Mouse (Mus musculus) urinary bladder, postnatal 0 days (tissue): ENCODE results near the gene Hamp. TPM values are rescaled to one million over a fixed set of nuclear protein-coding genes. Genes with fewer than 3 reads are reported as not detected.

Source experiments
- polyA plus RNA-seq: library from polyadenylated mRNA; unstranded; fragments of >200 nt; fragmentation: Nextera tagmentation; extraction: Ambion mirVana; gene quantifications from 2 replicates; pipeline ENCODE4 v1.2.1, GENCODE M21; 2015

Hamp gene
- not detected in 2 replicates for polyA plus RNA-seq

DNA sequence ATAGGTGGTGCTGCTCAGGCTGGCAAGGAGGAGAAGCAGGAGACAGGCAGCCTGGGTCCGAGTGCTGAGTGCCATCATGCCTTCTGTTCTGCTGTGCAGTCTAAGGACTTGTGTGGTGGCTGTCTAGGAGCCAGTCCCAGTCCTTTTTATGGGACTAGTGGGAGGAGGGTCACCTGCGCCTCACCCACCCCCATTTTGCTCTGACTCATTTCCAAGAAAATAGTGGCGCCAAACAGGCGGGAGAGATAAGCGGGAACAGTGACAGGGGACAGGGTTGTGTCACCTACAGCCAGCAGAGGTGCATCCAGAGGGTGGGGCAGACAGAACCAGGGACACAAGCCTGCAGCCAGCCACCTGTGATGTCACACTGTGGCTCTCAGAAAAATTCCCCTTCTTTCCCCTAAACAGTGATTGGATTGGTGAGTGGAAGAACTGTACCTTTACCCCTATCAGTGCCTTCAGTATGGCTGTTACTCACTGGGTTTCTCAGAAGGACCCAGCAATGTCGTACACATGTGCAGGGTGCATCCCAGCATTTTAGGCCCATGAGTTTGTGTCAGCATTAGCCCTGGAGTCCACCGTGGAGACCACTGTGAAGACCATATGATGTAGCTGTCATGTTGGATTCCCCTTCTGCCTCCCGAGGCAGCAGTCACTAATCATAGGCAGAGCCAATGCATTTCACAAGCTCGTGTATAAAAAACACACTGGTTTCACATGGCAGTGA is at the start of gene Hamp:
Gene Hamp, minus strand, starts transcription at position 124 of the 727 bp plus-strand sequence.

DNA sequence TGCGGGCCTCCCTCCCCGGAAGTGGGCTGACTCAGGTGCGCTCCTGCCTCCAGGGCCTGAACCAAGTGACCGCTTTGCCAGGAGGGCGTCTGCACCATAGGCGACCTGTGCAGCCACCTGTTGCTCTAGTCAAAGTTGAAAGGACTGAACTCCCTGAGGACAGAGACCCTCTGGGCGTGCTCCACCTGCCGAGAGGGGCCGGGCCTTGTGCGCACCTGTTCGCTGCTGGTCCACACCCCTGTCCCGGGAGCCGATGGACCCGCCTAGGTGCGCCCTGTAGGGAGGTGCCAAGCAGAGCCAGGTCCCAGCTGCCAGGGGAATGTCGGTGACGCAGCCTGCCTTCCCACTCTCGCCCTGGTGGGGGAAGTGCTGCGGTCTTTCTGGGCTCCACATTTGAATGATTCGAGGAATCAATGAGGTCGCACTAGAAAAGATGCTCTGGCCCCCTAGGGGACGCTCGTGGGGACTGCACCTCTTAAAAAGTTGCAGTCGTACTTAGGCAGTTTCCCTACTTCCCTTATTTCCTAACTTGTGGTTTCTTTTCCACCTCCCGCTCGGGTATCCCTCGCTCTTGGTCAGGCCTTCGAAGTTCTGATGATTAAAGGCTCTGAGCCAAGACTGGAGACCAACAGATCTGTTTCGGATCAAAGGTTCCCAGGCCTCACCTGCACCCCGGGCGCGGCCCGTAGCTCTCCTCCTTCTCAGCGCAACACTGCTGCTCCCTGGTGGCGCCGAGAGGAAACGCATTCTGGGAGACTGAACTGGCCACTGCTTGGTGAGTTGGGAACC is 29.9 kb upstream of the Hamp start, which contains the start of gene Fam187b:
Gene Fam187b, plus strand, starts transcription at position 290 of the 789 bp plus-strand sequence.

DNA sequence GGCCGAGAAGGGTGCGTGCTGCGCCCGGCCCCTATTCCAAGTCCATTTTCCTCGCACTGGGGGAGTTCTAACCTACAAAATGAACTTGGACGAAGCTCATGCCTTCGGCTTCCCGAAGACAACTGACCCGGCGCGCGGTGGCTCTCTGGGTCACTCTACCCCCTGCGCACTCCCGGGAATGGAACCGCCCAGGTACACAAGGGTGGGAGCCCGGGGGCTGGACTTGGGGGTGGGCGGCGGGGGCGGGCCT is 29.3 kb upstream of the Hamp start, which contains the start of gene Lsr:
Gene Lsr, minus strand, starts transcription at position 214 of the 250 bp plus-strand sequence.

DNA sequence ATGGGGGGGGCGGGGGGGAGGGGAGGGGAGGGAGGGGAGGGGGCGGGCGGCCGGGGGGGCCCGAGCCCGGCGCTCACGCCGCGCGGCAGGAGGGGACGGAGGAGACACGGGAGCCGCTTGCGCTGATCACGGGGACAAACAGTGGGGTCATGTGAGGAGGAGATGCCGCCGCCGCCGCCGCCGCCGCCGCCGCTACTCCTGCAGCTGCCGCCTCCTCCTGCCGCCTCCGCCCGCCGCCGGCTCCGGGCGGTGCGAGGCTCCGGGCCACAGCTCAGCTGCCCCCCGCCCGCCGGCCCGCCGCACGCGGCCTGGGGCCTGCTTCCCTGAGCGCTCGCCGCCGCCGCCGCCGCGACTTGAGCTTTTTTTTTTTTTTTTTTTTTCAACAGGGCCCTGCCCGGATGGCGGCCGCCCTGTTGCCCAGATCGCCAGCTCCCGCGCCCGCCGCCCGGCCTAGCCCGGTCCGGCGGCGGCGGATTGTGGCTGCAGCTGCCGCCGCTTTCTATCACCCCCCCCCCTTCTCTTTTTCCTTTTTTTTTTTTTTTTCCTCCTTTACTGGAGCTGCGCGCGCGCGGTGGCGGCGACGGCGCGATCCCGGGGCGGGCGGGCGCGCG is 13.0 kb upstream of the Hamp start, which contains the start of gene Usf2:
Gene Usf2, minus strand, starts transcription at position 48 of the 611 bp plus-strand sequence.

DNA sequence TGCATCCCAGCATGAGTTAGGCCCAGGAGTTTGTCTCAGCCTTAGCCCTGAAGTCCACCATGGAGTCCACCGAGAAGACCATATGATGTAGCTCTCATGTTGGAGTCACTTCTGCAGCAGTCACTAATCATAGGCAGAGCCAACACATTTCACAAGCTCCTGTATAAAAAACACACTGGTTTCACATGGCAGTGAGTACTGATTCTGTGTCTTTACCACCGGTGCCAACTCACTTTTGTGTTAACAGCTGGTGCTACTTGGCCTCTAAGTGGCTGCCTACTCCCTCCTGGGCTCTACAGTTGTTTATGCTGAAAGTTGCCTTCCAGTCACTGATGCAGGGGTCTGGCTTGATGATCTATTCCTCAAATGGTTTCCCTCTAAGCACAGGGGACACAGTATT is 19.3 kb downstream of the Hamp start, which contains the start of gene Hamp2:
Gene Hamp2, minus strand, starts transcription at position 101 of the 400 bp plus-strand sequence.

DNA sequence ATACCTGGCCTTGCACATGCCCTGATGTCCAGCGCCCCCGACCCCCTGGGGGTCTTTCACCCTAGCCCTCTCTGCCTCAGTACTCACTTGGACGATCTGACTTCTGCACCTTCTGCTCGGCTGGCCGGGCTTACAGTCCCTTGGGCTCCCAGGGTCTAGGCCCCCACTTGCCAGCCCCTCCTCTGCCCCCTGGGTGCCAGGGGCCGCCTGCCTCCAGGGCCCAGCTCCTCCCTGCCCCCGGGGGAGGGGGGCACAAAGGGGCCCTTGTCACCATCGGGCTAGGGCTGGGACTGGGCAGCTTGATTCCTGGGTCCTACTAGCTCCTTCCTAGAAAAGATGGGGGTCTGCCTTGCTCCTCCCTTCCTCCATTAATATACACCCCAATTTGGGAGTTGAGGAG is 29.1 kb downstream of the Hamp start, which contains the start of gene Mag:
Gene Mag, minus strand, starts transcription at position 142 of the 400 bp plus-strand sequence.

Other genes with a start within 250 kb of the Hamp start
- 0.39 TPM in 1 of 2 replicates, not detected in the other for gene 2200002J24Rik, start 245.1 kb downstream of the Hamp start, polyA plus RNA-seq
- gene Atp4a, start 231.8 kb downstream of the Hamp start, polyA plus RNA-seq = 0.13 and 0.69 TPM in 2 replicates
- gene Tmem147, start 214.5 kb downstream of the Hamp start, polyA plus RNA-seq = 155 and 184 TPM in 2 replicates
- gene Gapdhs, start 200.4 kb downstream of the Hamp start, polyA plus RNA-seq = 0.12 TPM in 1 of 2 replicates, not detected in the other
- gene Sbsn, start 192.6 kb downstream of the Hamp start, polyA plus RNA-seq = 13.6 and 17.0 TPM in 2 replicates
- 97.2 and 160 TPM in 2 replicates for gene Dmkn, start 180.3 kb downstream of the Hamp start, polyA plus RNA-seq
- gene Krtdap, start 156.1 kb downstream of the Hamp start, polyA plus RNA-seq = 135 and 161 TPM in 2 replicates
- gene Ffar2, start 120.3 kb downstream of the Hamp start, polyA plus RNA-seq = not detected in 2 replicates
- gene Ffar3, start 87.9 kb downstream of the Hamp start, polyA plus RNA-seq = not detected in 2 replicates
- not detected in 2 replicates for gene Ffar1, start 82.5 kb downstream of the Hamp start, polyA plus RNA-seq
- gene Cd22, start 63.7 kb downstream of the Hamp start, polyA plus RNA-seq = 0.11 TPM in 1 of 2 replicates, not detected in the other
- gene Mag, start 29.2 kb downstream of the Hamp start, polyA plus RNA-seq = 0.31 and 0.47 TPM in 2 replicates
- not detected in 2 replicates for gene Hamp2, start 19.4 kb downstream of the Hamp start, polyA plus RNA-seq
- 10.2 and 11.0 TPM in 2 replicates for gene Usf2, start 12.8 kb upstream of the Hamp start, polyA plus RNA-seq
- gene Lsr, start 29.4 kb upstream of the Hamp start, polyA plus RNA-seq = 43.7 and 44.9 TPM in 2 replicates
- gene Fam187b, start 29.8 kb upstream of the Hamp start, polyA plus RNA-seq = 4.2 and 4.5 TPM in 2 replicates
- gene Fxyd5, start 98.4 kb upstream of the Hamp start, polyA plus RNA-seq = 78.3 and 150 TPM in 2 replicates
- 2.0 and 2.2 TPM in 2 replicates for gene Fxyd7, start 107.4 kb upstream of the Hamp start, polyA plus RNA-seq
- gene Fxyd1, start 113.2 kb upstream of the Hamp start, polyA plus RNA-seq = 610 and 619 TPM in 2 replicates
- 0.72 and 1.1 TPM in 2 replicates for gene Lgi4, start 115.3 kb upstream of the Hamp start, polyA plus RNA-seq
- 300 and 316 TPM in 2 replicates for gene Fxyd3, start 132.7 kb upstream of the Hamp start, polyA plus RNA-seq
- 0.76 and 1.3 TPM in 2 replicates for gene Hpn, start 171.3 kb upstream of the Hamp start, polyA plus RNA-seq
- gene Scn1b, start 183.0 kb upstream of the Hamp start, polyA plus RNA-seq = 9.4 and 10.4 TPM in 2 replicates
- 30.1 and 32.6 TPM in 2 replicates for gene Gramd1a, start 211.9 kb upstream of the Hamp start, polyA plus RNA-seq